Mouse (Mus musculus) lung, embryonic 16.5 days (tissue): ENCODE results near the gene Dars. TPM values are rescaled to one million over a fixed set of nuclear protein-coding genes. Genes with fewer than 3 reads are reported as not detected.

Source experiments
- ATAC-seq: fragments of 200-750 bp; cut with Nextera tagmentation; 2 replicates; pipeline ENCODE4 v1.8.0; 2017; ENCODE audit warnings: low read depth, mild to moderate bottlenecking, moderate library complexity
- H3K27ac ChIP-seq: fragments of 300-500 bp; sonication (generic); 2 replicates; pipeline ENCODE4 v1.5.1; 2014; ENCODE audit warnings: mild to moderate bottlenecking, control low read depth, low read length
- H3K27me3 ChIP-seq: fragments of 300-500 bp; sonication (generic); 2 replicates; pipeline ENCODE4 v1.6.1; 2014; ENCODE audit warnings: low read depth, low read length, mixed read lengths; ENCODE audit not compliant: control insufficient read depth, insufficient read depth
- H3K36me3 ChIP-seq: fragments of 300-500 bp; sonication (generic); 2 replicates; pipeline ENCODE4 v1.6.1; 2014; ENCODE audit warnings: low read length; ENCODE audit not compliant: control insufficient read depth, insufficient read depth
- H3K4me1 ChIP-seq: fragments of 300-500 bp; sonication (generic); replicated peaks from 2 replicates; pipeline ENCODE4 v1.6.1; 2014; ENCODE audit warnings: low read length, mixed read lengths; ENCODE audit not compliant: control insufficient read depth, insufficient read depth
- H3K4me2 ChIP-seq: fragments of 300-500 bp; sonication (generic); 2 replicates; pipeline ENCODE4 v1.6.1; 2014; ENCODE audit warnings: low read depth, low read length, control low read depth
- H3K4me3 ChIP-seq: fragments of 300-500 bp; sonication (generic); 2 replicates; pipeline ENCODE4 v1.5.1; 2014; ENCODE audit warnings: mild to moderate bottlenecking, low read length, control low read depth
- H3K9ac ChIP-seq: fragments of 300-500 bp; sonication (generic); 2 replicates; pipeline ENCODE4 v1.6.1; 2014; ENCODE audit warnings: low read length, control low read depth
- H3K9me3 ChIP-seq: fragments of 300-500 bp; sonication (generic); 2 replicates; pipeline ENCODE4 v1.6.1; 2016; ENCODE audit warnings: low read length; ENCODE audit not compliant: control insufficient read depth
- WGBS: fragments of 180-500 bp; shearing (Covaris S2); extraction: QIAGEN DNeasy Blood & Tissue Kit; methylation state at CpG from one replicate; pipeline ENCODE4 v1.1.7; 2014; 5-methylcytosine and 5-hydroxymethylcytosine counted together
- polyA plus RNA-seq: library from polyadenylated mRNA; unstranded; fragments of >200 nt; fragmentation: Nextera tagmentation; extraction: Ambion mirVana; gene quantifications from 2 replicates; pipeline ENCODE4 v1.2.1, GENCODE M21; 2015

The Dars gene
- polyA plus RNA-seq, 1 experiment from 2014 or later = 167 TPM

- H3K27me3 ChIP-seq = no peaks in the 10 kb centered on the region
- no peak overlapping the region for H3K4me2 ChIP-seq
- no peak overlapping the region; the same call in 1 of the 2 replicates for H3K27ac ChIP-seq
- peaks cover 28% of the 10 kb centered on the region for H3K36me3 ChIP-seq
- H3K4me1 ChIP-seq = no peaks in the 10 kb centered on the region; the same call in 1 of the 2 replicates
- no peak overlapping the region for H3K4me3 ChIP-seq
- no peaks in the 10 kb centered on the region for H3K9me3 ChIP-seq
- no peak overlapping the region for H3K9ac ChIP-seq
- ATAC-seq = no peak
- 64% methylated on average over 5 of the region's 5 CpGs for WGBS
Observed at GRCm38 (mm10) chr1:128399941-128400915, 16.9 kb downstream of the Dars start.

GRCm38 (mm10) chr1:128398738-128399445, 18.3 kb downstream of the Dars start:
- 78% methylated on average over 5 of the region's 5 CpGs for WGBS
- H3K4me1 ChIP-seq = no peaks in the 10 kb centered on the region; the same call in 1 of the 2 replicates
- ATAC-seq = no peak
- H3K4me3 ChIP-seq = no peak overlapping the region
- no peak overlapping the region for H3K27ac ChIP-seq
- no peaks in the 10 kb centered on the region for H3K9me3 ChIP-seq
- no peak overlapping the region for H3K9ac ChIP-seq
- H3K4me2 ChIP-seq = no peak overlapping the region
- H3K36me3 ChIP-seq = peaks cover 30% of the 10 kb centered on the region
- no peaks in the 10 kb centered on the region for H3K27me3 ChIP-seq

GRCm38 (mm10) chr1:128394657-128395056, 22.5 kb downstream of the Dars start:
- Histone ChIP-seq H3K4me3 (no peak overlapping the region), H3K9ac (no peak overlapping the region), H3K36me3 (peaks cover 17% of the 10 kb centered on the region), H3K4me1 (no peaks in the 10 kb centered on the region), H3K9me3 (no peaks in the 10 kb centered on the region), H3K4me2 (no peak overlapping the region), H3K27me3 (no peaks in the 10 kb centered on the region), H3K27ac (no peak overlapping the region)
- no peak for ATAC-seq
- WGBS = 96% methylated on average over 3 of the region's 3 CpGs

DNA sequence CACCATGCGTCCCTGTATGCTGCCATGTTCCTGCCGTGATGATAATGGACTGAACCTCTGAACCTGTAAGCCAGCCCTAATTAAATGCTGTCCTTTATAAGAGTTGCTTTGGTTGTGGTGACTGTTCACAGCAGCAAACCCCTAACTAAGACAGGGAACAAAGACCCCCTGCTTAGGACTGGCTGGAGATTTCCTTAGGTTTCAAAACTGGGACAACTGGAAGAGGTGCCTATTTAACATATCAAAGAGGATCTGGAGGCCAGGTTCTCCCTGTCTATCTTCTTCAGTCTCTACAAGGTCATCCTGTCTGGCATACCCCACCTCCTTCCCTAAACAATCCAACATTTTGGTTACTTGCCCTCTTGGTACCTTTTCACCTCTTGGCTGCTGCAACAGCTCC, 24.8 kb downstream of the Dars start:
- H3K36me3 ChIP-seq = peaks cover 7% of the 10 kb centered on the region; the same call in 1 of the 2 replicates
- H3K4me2 ChIP-seq = no peak overlapping the region
- 85% methylated on average over 2 of the region's 2 CpGs for WGBS
- H3K9ac ChIP-seq = no peak overlapping the region
- no peak for ATAC-seq
- H3K4me3 ChIP-seq = no peak overlapping the region
- H3K27ac ChIP-seq = no peak overlapping the region
- no peaks in the 10 kb centered on the region for H3K27me3 ChIP-seq
- no peaks in the 10 kb centered on the region for H3K4me1 ChIP-seq
- H3K9me3 ChIP-seq = no peaks in the 10 kb centered on the region

DNA sequence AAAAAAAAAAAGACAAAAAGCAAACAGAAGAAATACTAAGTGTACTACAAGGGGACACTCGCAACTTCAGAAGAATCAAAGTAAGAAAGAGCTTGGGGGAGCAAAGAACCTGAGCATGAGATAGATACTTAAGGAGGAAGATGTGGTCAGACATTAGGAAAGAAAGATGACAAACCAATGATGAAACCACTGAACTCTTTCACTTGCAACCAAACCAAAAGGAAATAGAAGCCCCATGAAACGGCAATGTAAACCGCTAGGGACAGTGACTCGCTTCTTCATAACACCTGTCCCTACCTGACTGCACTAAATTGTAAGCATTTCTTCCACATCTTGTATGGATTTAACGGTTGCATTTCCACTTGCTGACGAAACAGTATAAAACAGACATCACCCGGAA, 30.7 kb downstream of the Dars start:
- no peaks in the 10 kb centered on the region for H3K9me3 ChIP-seq
- no peak overlapping the region for H3K27ac ChIP-seq
- 88% methylated on average over 7 of the region's 7 CpGs for WGBS
- no peak for ATAC-seq
- H3K27me3 ChIP-seq = no peaks in the 10 kb centered on the region
- H3K4me2 ChIP-seq = no peak overlapping the region
- H3K36me3 ChIP-seq = peaks cover 5% of the 10 kb centered on the region; the same call in 1 of the 2 replicates
- no peak overlapping the region for H3K4me3 ChIP-seq
- no peak overlapping the region for H3K9ac ChIP-seq
- H3K4me1 ChIP-seq = no peaks in the 10 kb centered on the region

- WGBS = 93% methylated on average over 4 of the region's 4 CpGs
- no peak for ATAC-seq
- no peaks in the 10 kb centered on the region for H3K9me3 ChIP-seq
Observed at GRCm38 (mm10) chr1:128376841-128377240, 40.3 kb downstream of the Dars start.

DNA sequence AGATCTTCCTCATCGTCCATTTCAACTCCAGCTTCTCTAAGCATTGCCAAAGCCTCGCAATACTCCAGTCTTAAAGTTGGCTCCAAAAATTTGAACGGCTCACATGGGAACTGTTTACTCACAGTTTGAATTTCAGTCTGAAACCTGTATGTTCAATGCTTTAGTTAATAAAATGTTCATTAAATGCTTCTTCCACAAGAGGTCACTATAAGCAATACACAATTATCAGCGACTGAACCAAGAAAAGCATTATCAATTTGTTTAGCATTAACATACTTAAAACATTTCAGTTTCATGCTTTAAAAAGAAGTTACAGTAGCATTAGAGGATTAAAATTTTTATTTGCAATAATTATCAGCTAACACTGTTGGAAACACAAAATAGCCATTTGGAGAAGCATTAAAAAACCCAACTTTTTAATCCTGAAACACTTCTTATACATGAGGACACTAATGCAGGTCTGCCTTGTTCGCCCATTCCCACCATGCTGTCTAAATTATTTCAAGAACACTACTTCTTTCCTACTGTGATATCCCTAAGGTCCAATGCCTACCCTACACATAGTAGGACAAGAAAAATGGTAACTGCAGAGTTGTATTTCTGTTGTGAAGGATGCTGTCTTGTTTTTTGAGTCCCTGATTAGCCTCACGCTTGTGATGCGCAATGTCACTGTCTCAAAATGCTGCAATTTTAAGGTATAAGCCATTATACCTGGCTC, 44.9 kb downstream of the Dars start:
- H3K9ac ChIP-seq = no peak overlapping the region
- no peaks in the 10 kb centered on the region for H3K27me3 ChIP-seq
- H3K4me1 ChIP-seq = no peaks in the 10 kb centered on the region
- peaks cover 9% of the 10 kb centered on the region for H3K36me3 ChIP-seq
- H3K9me3 ChIP-seq = no peaks in the 10 kb centered on the region
- no peak overlapping the region for H3K4me2 ChIP-seq
- H3K4me3 ChIP-seq = no peak overlapping the region
- WGBS = 75% methylated on average over 7 of the region's 7 CpGs
- ATAC-seq = no peak
- H3K27ac ChIP-seq = no peak overlapping the region

More at GRCm38 (mm10) chr1:128376841-128377240, 40.3 kb downstream of the Dars start:
- H3K4me2 ChIP-seq = no peak overlapping the region
- peaks cover 17% of the 10 kb centered on the region for H3K36me3 ChIP-seq
- no peaks in the 10 kb centered on the region for H3K4me1 ChIP-seq
- H3K9ac ChIP-seq = no peak overlapping the region
- H3K27ac ChIP-seq = no peak overlapping the region
- no peaks in the 10 kb centered on the region for H3K27me3 ChIP-seq
- H3K4me3 ChIP-seq = no peak overlapping the region

- H3K9ac ChIP-seq = no peak overlapping the region
- ATAC-seq = 0 out of 2 replicates have a peak, but pooled peaks have one; percentile 57
- H3K36me3 ChIP-seq = peaks cover 13% of the 10 kb centered on the region
- H3K27ac ChIP-seq = no peak overlapping the region
- 64% methylated on average over 5 of the region's 5 CpGs for WGBS
- no peaks in the 10 kb centered on the region for H3K9me3 ChIP-seq
- H3K4me2 ChIP-seq = no peak overlapping the region
- H3K4me1 ChIP-seq = no peaks in the 10 kb centered on the region
- no peaks in the 10 kb centered on the region for H3K27me3 ChIP-seq
- H3K4me3 ChIP-seq = no peak overlapping the region
Observed at GRCm38 (mm10) chr1:128368732-128369441, 48.3 kb downstream of the Dars start.
